8 mouse cellular contexts compared by ENCODE assay signal in genomic region chr1:191097802-191098747, GRCm38 (mm10). TPM values are rescaled to one million over a fixed set of nuclear protein-coding genes. Genes with fewer than 3 reads are reported as not detected.
DNase-seq lines count a peak whose midpoint lies in the region; ATAC-seq and TF ChIP-seq lines count a peak whose summit lies in the region.

Gene Batf3, plus strand, starts transcription at chr1:191097847.

- peak; percentile 59 to 70 for DNase-seq in adrenal gland, adult (ENCODE audit: inconsistent age in 2 of 2, low spot score in 1 of 2)
- DNase-seq in adrenal gland, postnatal 4 days (ENCODE audit: low spot score in 2 of 2): no peak
- DNase-seq in ZHBTc4 (ENCODE audit: low read depth, low spot score): peak; percentile 57
- DNase-seq in forebrain, embryonic 14.5 days (ENCODE audit: low spot score): peak; percentile 50
- no peak for DNase-seq in liver, adult 2 months (ENCODE audit: extremely low read depth, low read depth, low spot score)
- peak; percentile 23 to 44 for DNase-seq in thymus, postnatal 36 days

- peaks cover 14% of the 10 kb centered on the region; the same call in 1 of the 2 replicates for H3K27me3 ChIP-seq in forebrain, embryonic 14.5 days (replicated peaks; ENCODE audit: control insufficient read depth, insufficient read depth, low read length)
- peaks cover 46% of the 10 kb centered on the region for H3K27me3 ChIP-seq in hindbrain, embryonic 13.5 days
- H3K27me3 ChIP-seq in liver, adult 2 months (ENCODE audit: control insufficient read depth, insufficient read depth, low read length): peaks cover 9% of the 10 kb centered on the region; the same call in 1 of the 2 replicates
- peaks cover 34% of the 10 kb centered on the region for H3K27me3 ChIP-seq in midbrain, embryonic 15.5 days (replicated peaks)

- peak; percentile 81 for ATAC-seq in forebrain, embryonic 14.5 days
- peak; percentile 75 for ATAC-seq in hindbrain, embryonic 13.5 days (ENCODE audit: low FRiP score)
- ATAC-seq in midbrain, embryonic 15.5 days (replicated peaks): peak; percentile 56

- peak within 1 kb of the TSS; percentile 76 for H3K4me2 ChIP-seq in forebrain, embryonic 14.5 days (ENCODE audit: low read length)
- H3K4me2 ChIP-seq in hindbrain, embryonic 13.5 days: peak within 1 kb of the TSS; percentile 99
- peak within 1 kb of the TSS; percentile 100 for H3K4me2 ChIP-seq in midbrain, embryonic 15.5 days

- peak within 1 kb of the TSS; percentile 40 for H3K9ac ChIP-seq in forebrain, embryonic 14.5 days (ENCODE audit: low read length)
- H3K9ac ChIP-seq in hindbrain, embryonic 13.5 days: peak within 1 kb of the TSS; percentile 75
- H3K9ac ChIP-seq in liver, adult 2 months (ENCODE audit: low read depth, low read length): peak within 1 kb of the TSS; percentile 87
- peak within 1 kb of the TSS; percentile 53 for H3K9ac ChIP-seq in midbrain, embryonic 15.5 days

- no peaks in the 10 kb centered on the region for H3K36me3 ChIP-seq in forebrain, embryonic 14.5 days (ENCODE audit: control insufficient read depth, insufficient read depth, low read length)
- H3K36me3 ChIP-seq in hindbrain, embryonic 13.5 days: no peaks in the 10 kb centered on the region
- H3K36me3 ChIP-seq in liver, adult 2 months (ENCODE audit: control insufficient read depth, insufficient read depth, low read length): no peaks in the 10 kb centered on the region
- no peaks in the 10 kb centered on the region for H3K36me3 ChIP-seq in midbrain, embryonic 15.5 days (replicated peaks)

- no peak within 1 kb of the TSS for H3K27ac ChIP-seq in forebrain, embryonic 14.5 days (ENCODE audit: low read depth, low read length)
- no peak within 1 kb of the TSS for H3K27ac ChIP-seq in hindbrain, embryonic 13.5 days
- H3K27ac ChIP-seq in liver, adult 2 months (replicated peaks; ENCODE audit: insufficient read depth, low read depth, low read length): no peak within 1 kb of the TSS; the same call in 1 of the 2 replicates
- no peak within 1 kb of the TSS for H3K27ac ChIP-seq in midbrain, embryonic 15.5 days

- H3K4me1 ChIP-seq in forebrain, embryonic 14.5 days (ENCODE audit: control insufficient read depth, insufficient read depth, low read length): no peaks in the 10 kb centered on the region
- peaks cover 18% of the 10 kb centered on the region for H3K4me1 ChIP-seq in hindbrain, embryonic 13.5 days (replicated peaks)
- no peaks in the 10 kb centered on the region for H3K4me1 ChIP-seq in liver, adult 2 months (ENCODE audit: control insufficient read depth, insufficient read depth, low read length)
- H3K4me1 ChIP-seq in midbrain, embryonic 15.5 days: peaks cover 13% of the 10 kb centered on the region

- 1% methylated on average over 82 of the region's 95 CpGs for WGBS in forebrain, embryonic 14.5 days
- under 1% methylated on average over 85 of the region's 95 CpGs for WGBS in hindbrain, embryonic 13.5 days
- 2% methylated on average over 83 of the region's 95 CpGs for WGBS in liver, adult 2 months
- WGBS in midbrain, embryonic 15.5 days: under 1% methylated on average over 80 of the region's 95 CpGs

- H3K79me2 ChIP-seq in liver, adult 2 months (ENCODE audit: control insufficient read depth, insufficient read depth, low read length): no peaks in the 10 kb centered on the region

- no peak for TF ChIP-seq POLR2A in liver, adult 2 months (IDR thresholded peaks at IDR 0.05; ENCODE audit: extremely low read depth, insufficient read depth, low read length)

- H3K4me3 ChIP-seq in forebrain, embryonic 14.5 days (ENCODE audit: low read depth, low read length): peak within 1 kb of the TSS; percentile 37
- peak within 1 kb of the TSS; percentile 59 for H3K4me3 ChIP-seq in hindbrain, embryonic 13.5 days
- H3K4me3 ChIP-seq in liver, adult 2 months (ENCODE audit: insufficient read depth, low read depth, low read length): peak within 1 kb of the TSS; percentile 91
- peak within 1 kb of the TSS; percentile 67 for H3K4me3 ChIP-seq in midbrain, embryonic 15.5 days

- TF ChIP-seq CTCF in liver, adult 2 months (IDR thresholded peaks at IDR 0.05; ENCODE audit: low read depth, low read length): 0 out of 2 replicates have a peak, but pooled peaks have one; percentile 7

- no peaks in the 10 kb centered on the region for H3K9me3 ChIP-seq in forebrain, embryonic 14.5 days (replicated peaks; ENCODE audit: control insufficient read depth, low read length)
- H3K9me3 ChIP-seq in hindbrain, embryonic 13.5 days: no peaks in the 10 kb centered on the region
- no peaks in the 10 kb centered on the region for H3K9me3 ChIP-seq in midbrain, embryonic 15.5 days

RNA-seq across cellular contexts. Expression of gene Batf3, which starts in this region (rescaled TPM):
- total RNA-seq in adrenal gland, postnatal 4 days (2021): 1 to 10 TPM; 3.3 to 3.4 TPM
- polyA plus RNA-seq in forebrain, embryonic 14.5 days (2014; fragmentation: Nextera tagmentation; extraction: Ambion mirVana): 1.6 and 1.8 TPM in 2 replicates
- polyA plus RNA-seq in hindbrain, embryonic 13.5 days (2015; fragmentation: Nextera tagmentation; extraction: Ambion mirVana): 1.4 and 2.5 TPM in 2 replicates
- 1.6 and 2.2 TPM in 2 replicates for total RNA-seq in liver, adult 2 months (2014; rRNA removed)
- 2.5 and 2.9 TPM in 2 replicates for polyA plus RNA-seq in liver, adult 2 months (2012; rRNA removed)
- 0.84 and 1.2 TPM in 2 replicates for polyA plus RNA-seq in midbrain, embryonic 15.5 days (2015; fragmentation: Nextera tagmentation; extraction: Ambion mirVana)

Comparison
In these comparisons a context has a peak if more than half of its experiments do, and no peak if none do; other contexts are left out.
1. DNase-seq: peak in adrenal gland, adult (2 of 2), ZHBTc4 (single experiment), forebrain, embryonic 14.5 days (single experiment) and thymus, postnatal 36 days (2 of 2); none in adrenal gland, postnatal 4 days (0 of 2) and liver, adult 2 months (single experiment).
2. H3K4me3 ChIP-seq: peak in every context shown above with its lines; median percentile 91 in liver, adult 2 months; 67 in midbrain, embryonic 15.5 days; 59 in hindbrain, embryonic 13.5 days; 37 in forebrain, embryonic 14.5 days.
3. Peak in every context shown above with its lines, with median percentiles within 50 percentile points of each other: ATAC-seq, H3K4me2 ChIP-seq and H3K9ac ChIP-seq.